Mouse (Mus musculus) liver, adult 2 months (tissue): ENCODE results near the gene Lmnb2. TPM values are rescaled to one million over a fixed set of nuclear protein-coding genes. Genes with fewer than 3 reads are reported as not detected.
A peak's percentile ranks its signal among the peaks of the same experiment; 100 is the strongest.

Source experiments
- DNase-seq: peaks from one replicate; pipeline ENCODE4 v3.0.0-alpha.2; 2011; ENCODE audit warnings: low read depth, low spot score; ENCODE audit errors: extremely low read depth
- H3K27ac ChIP-seq: fragments of 200-500 bp; replicated peaks from 2 replicates; pipeline ENCODE4 v1.5.1; 2012; ENCODE audit warnings: low read depth, mild to moderate bottlenecking, control low read depth, inconsistent platforms, low read length; ENCODE audit not compliant: insufficient read depth
- H3K27me3 ChIP-seq: fragments of 200-500 bp; 2 replicates; pipeline ENCODE4 v1.6.1; 2012; ENCODE audit warnings: mild to moderate bottlenecking, moderate library complexity, low read length, inconsistent platforms; ENCODE audit not compliant: control insufficient read depth, insufficient read depth
- H3K36me3 ChIP-seq: fragments of 200-500 bp; 2 replicates; pipeline ENCODE4 v1.6.1; 2012; ENCODE audit warnings: low read length, inconsistent platforms; ENCODE audit not compliant: control insufficient read depth, insufficient read depth
- H3K4me1 ChIP-seq: fragments of 200-500 bp; 2 replicates; pipeline ENCODE4 v1.6.1; 2011; ENCODE audit warnings: low read length; ENCODE audit not compliant: control insufficient read depth, insufficient read depth
- H3K4me3 ChIP-seq: fragments of 200-500 bp; 2 replicates; pipeline ENCODE4 v1.5.1; 2011; ENCODE audit warnings: low read depth, mild to moderate bottlenecking, control low read depth, low read length, moderate library complexity; ENCODE audit not compliant: insufficient read depth
- H3K79me2 ChIP-seq: fragments of 200-500 bp; 2 replicates; pipeline ENCODE4 v1.6.1; 2012; ENCODE audit warnings: inconsistent platforms, mild to moderate bottlenecking, low read length, moderate library complexity; ENCODE audit not compliant: control insufficient read depth, insufficient read depth
- H3K9ac ChIP-seq: fragments of 200-500 bp; 2 replicates; pipeline ENCODE4 v1.6.1; 2012; ENCODE audit warnings: low read depth, mild to moderate bottlenecking, control low read depth, inconsistent platforms, low read length
- CTCF ChIP-seq: fragments of 200-500 bp; IDR thresholded peaks from 2 replicates; pipeline ENCODE4 v1.5.1; 2011; ENCODE audit warnings: low read depth, low read length, control low read depth
- POLR2A ChIP-seq: fragments of 200-500 bp; IDR thresholded peaks from 2 replicates; pipeline ENCODE4 v1.6.1; 2011; ENCODE audit warnings: low read length, control low read depth; ENCODE audit not compliant: insufficient read depth; ENCODE audit errors: extremely low read depth
- WGBS: fragments of 180-500 bp; shearing (Covaris S2); methylation state at CpG from one replicate; pipeline ENCODE4 v1.1.7; 2018; 5-methylcytosine and 5-hydroxymethylcytosine counted together
- polyA plus RNA-seq: library from polyadenylated mRNA; depleted of rRNA; stranded (reverse); fragments of >200 nt; gene quantifications from 2 replicates; pipeline ENCODE4 v1.2.3, GENCODE M21; 2012; rRNA removed
- total RNA-seq: library from RNA; depleted of rRNA; stranded (reverse); fragments of >200 nt; gene quantifications from 2 replicates; pipeline ENCODE4 v1.2.3, GENCODE M21; 2014; rRNA removed

The Lmnb2 gene
- total and polyA plus RNA-seq, 2 experiments = 3.3 to 6.6 TPM

DNA sequence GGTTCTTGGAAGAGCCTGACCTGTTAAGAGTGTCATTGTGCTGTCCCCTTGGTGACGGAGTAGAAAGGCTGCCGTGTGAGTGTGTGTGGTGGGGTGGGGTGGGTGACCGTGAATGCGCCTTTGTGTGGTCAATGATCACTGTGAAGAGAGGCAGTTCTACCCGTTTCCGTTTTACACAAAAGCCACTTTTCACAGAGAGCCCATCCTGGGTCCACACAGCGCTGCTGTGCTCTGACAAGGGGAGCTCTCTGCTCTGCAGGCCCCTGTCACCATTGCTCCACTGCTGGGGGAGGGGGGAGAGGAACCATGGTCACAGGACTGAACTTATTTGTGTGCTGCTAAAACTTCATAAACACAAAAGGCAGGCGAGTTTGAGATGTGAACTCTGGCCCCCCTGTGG, 60.7 kb downstream of the Lmnb2 start:
- TF ChIP-seq CTCF (no peak), POLR2A (no peak)
- H3K9ac ChIP-seq = no peak overlapping the region
- H3K79me2 ChIP-seq = peaks cover 30% of the 10 kb centered on the region
- peaks cover 6% of the 10 kb centered on the region for H3K4me1 ChIP-seq
- H3K27ac ChIP-seq = no peak overlapping the region
- no peak for DNase-seq
- H3K36me3 ChIP-seq = no peaks in the 10 kb centered on the region
- H3K4me3 ChIP-seq = no peak overlapping the region
- WGBS = 82% methylated on average over 8 of the region's 8 CpGs
- H3K27me3 ChIP-seq = no peaks in the 10 kb centered on the region

DNA sequence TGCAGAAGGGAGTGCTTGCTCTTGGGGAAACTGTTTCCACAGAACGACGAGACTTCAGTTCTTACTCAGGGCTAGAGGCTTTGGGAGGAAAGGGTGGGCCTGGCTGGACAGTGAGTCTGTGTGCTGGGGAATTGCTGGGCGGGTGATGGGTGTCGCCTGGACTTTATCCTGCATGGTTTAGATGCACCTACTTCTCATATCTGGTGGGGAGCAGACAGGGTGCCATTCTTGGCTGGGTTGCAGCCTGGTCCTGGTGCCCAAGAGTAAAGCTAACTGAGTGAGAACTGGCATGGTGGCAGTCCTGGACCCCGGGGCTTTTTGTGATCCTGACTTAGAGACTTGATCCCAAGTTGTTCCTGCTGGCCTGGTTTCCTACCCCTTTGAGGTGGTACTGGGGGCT, 61.1 kb downstream of the Lmnb2 start:
- Histone ChIP-seq H3K4me1 (peaks cover 6% of the 10 kb centered on the region), H3K27me3 (no peaks in the 10 kb centered on the region), H3K79me2 (peaks cover 30% of the 10 kb centered on the region), H3K36me3 (no peaks in the 10 kb centered on the region), H3K4me3 (no peak overlapping the region), H3K9ac (no peak overlapping the region), H3K27ac (no peak overlapping the region)
- TF ChIP-seq POLR2A (no peak), CTCF (no peak)
- DNase-seq = no peak
- 89% methylated on average over 5 of the region's 5 CpGs for WGBS

DNA sequence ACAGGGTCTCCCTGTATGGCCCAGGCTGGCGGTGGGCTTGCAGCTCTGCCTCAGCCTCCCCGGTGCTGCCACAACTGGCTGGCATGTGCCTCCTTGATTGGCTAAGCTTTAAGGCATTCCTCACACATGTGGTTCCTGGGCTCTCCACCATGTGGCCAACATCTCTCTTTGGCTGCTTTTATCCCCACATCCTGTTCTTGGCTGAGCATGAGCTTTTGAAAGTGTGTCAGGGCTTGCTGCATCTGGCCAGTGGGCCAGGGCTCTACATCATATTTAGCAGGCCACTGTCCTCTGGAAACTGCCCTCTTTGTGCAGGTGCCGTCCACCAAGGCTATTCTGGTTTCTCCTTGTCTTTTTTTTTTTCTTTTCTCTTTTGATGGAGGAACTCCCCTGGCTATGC, 61.8 kb downstream of the Lmnb2 start:
- 70% methylated on average over 3 of the region's 3 CpGs for WGBS
- Histone ChIP-seq H3K36me3 (no peaks in the 10 kb centered on the region), H3K79me2 (peaks cover 30% of the 10 kb centered on the region), H3K27ac (no peak overlapping the region), H3K4me3 (no peak overlapping the region), H3K9ac (no peak overlapping the region), H3K4me1 (peaks cover 6% of the 10 kb centered on the region), H3K27me3 (no peaks in the 10 kb centered on the region)
- peak; percentile 41 for DNase-seq
- TF ChIP-seq CTCF (no peak), POLR2A (no peak)

DNA sequence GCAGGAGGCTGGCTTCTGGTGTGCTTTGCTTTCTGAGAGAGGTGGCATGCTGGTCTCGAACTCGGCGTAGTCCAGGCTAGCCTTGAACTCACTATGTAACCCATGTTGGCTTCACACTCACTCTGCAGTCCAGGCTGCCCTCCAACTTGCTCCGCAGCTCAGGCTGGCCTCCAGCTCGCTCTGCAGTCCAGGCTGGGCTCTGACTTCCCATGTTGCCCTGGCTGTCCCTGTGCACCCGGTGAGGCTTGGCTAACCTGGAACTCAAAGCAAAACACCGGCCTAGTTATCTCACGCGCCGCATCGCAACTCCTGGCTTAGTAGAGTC, 62.3 kb downstream of the Lmnb2 start:
- Histone ChIP-seq H3K27ac (peak overlapping the region; percentile 1), H3K27me3 (no peaks in the 10 kb centered on the region), H3K36me3 (no peaks in the 10 kb centered on the region), H3K9ac (peak overlapping the region; percentile 80), H3K4me3 (peak overlapping the region; percentile 80), H3K4me1 (peaks cover 6% of the 10 kb centered on the region), H3K79me2 (peaks cover 30% of the 10 kb centered on the region)
- 4% methylated on average over 11 of the region's 11 CpGs for WGBS
- TF ChIP-seq POLR2A (no peak), CTCF (no peak)
- DNase-seq = peak; percentile 74

DNA sequence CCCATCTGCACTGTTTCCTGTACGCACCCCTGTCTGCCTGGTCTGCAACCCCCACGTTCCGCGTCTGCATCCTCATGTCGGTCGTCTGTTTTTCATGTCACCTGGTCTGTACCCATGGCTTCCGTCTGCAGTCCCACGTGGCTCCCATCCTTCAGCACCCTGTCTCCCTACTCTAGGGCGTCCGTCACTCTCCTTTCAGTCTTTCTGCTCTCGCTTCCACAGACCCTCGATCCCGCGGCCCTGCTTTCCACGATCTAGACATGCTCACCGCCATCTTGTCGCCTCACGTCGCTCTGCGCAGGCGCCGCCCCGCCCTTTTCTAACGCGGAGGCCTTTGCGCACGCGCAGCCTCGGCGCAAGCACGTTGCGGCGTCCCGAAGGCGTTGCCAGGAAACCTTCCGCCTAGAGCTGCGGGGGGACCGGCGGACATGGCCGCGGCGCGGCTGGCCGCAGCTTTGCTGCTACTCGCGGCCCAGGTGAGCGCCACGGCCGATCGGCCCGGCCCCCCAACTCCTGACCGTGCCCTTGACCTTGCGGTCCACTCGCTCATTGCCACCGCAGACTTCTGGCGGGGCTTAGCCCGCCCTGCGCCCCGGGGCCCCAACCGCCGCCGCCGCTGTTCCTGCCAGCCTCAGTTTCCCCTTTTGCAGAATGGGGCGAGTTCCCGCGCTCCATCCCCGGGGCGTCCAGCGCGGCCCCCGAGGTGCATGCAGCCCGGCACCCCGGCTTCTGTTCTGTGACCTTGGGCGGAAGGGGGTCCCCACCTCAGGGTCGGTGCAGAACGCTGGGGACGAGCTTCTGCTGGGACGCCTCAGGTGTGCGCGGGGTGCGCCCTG, 62.9 kb downstream of the Lmnb2 start, which contains the start of the genes Lsm7 and Sppl2b:
TSS of gene Lsm7 (minus strand) at position 297 of the 836 bp plus-strand sequence.
TSS of gene Sppl2b (plus strand) at position 363 of the 836 bp plus-strand sequence.
- Histone ChIP-seq H3K4me1 (peaks cover 6% of the 10 kb centered on the region), H3K27ac (peak within 1 kb of the TSS; percentile 25), H3K9ac (peak within 1 kb of the TSS; percentile 88), H3K4me3 (peak within 1 kb of the TSS; percentile 80), H3K27me3 (no peaks in the 10 kb centered on the region), H3K79me2 (peaks cover 30% of the 10 kb centered on the region), H3K36me3 (no peaks in the 10 kb centered on the region)
- TF ChIP-seq POLR2A = peak; percentile 70; the same call in 1 of the 2 replicates
- TF ChIP-seq CTCF = no peak
- under 1% methylated on average over 81 of the region's 81 CpGs for WGBS
- DNase-seq = peak; percentile 72

Other genes with a start within 250 kb of the Lmnb2 start
- gene Mknk2, start 240.1 kb downstream of the Lmnb2 start, total RNA-seq = 88.6 and 119 TPM in 2 replicates
- 87.0 and 116 TPM in 2 replicates for gene Mknk2, start 240.1 kb downstream of the Lmnb2 start, polyA plus RNA-seq
- gene Mob3a, start 216.3 kb downstream of the Lmnb2 start, total RNA-seq = 3.5 and 5.2 TPM in 2 replicates
- gene Mob3a, start 216.3 kb downstream of the Lmnb2 start, polyA plus RNA-seq = 6.1 TPM in 2 replicates
- gene Izumo4, start 216.1 kb downstream of the Lmnb2 start, total RNA-seq = 17.2 and 18.3 TPM in 2 replicates
- gene Izumo4, start 216.1 kb downstream of the Lmnb2 start, polyA plus RNA-seq = 42.5 and 49.7 TPM in 2 replicates
- 22.3 and 35.2 TPM in 2 replicates for gene Ap3d1, start 176.0 kb downstream of the Lmnb2 start, total RNA-seq
- gene Ap3d1, start 176.0 kb downstream of the Lmnb2 start, polyA plus RNA-seq = 38.1 and 49.2 TPM in 2 replicates
- 2.4 and 3.6 TPM in 2 replicates for gene Dot1l, start 163.0 kb downstream of the Lmnb2 start, total RNA-seq
- gene Dot1l, start 163.0 kb downstream of the Lmnb2 start, polyA plus RNA-seq = 13.0 and 14.8 TPM in 2 replicates
- 6.7 and 8.6 TPM in 2 replicates for gene Sf3a2, start 120.0 kb downstream of the Lmnb2 start, total RNA-seq
- 12.7 and 17.8 TPM in 2 replicates for gene Sf3a2, start 120.0 kb downstream of the Lmnb2 start, polyA plus RNA-seq
- gene Plekhj1, start 119.6 kb downstream of the Lmnb2 start, total RNA-seq = 16.0 and 17.4 TPM in 2 replicates
- gene Plekhj1, start 119.6 kb downstream of the Lmnb2 start, polyA plus RNA-seq = 29.4 and 42.2 TPM in 2 replicates
- 0.13 and 0.18 TPM in 2 replicates for gene Amh, start 113.0 kb downstream of the Lmnb2 start, total RNA-seq
- 0.09 and 0.21 TPM in 2 replicates for gene Amh, start 113.0 kb downstream of the Lmnb2 start, polyA plus RNA-seq
- gene Jsrp1, start 104.7 kb downstream of the Lmnb2 start, total RNA-seq = not detected in 2 replicates
- not detected in 2 replicates for gene Jsrp1, start 104.7 kb downstream of the Lmnb2 start, polyA plus RNA-seq
- gene Oaz1, start 91.6 kb downstream of the Lmnb2 start, total RNA-seq = 527 and 614 TPM in 2 replicates
- 1,187 and 1,294 TPM in 2 replicates for gene Oaz1, start 91.6 kb downstream of the Lmnb2 start, polyA plus RNA-seq
- gene Lingo3, start 74.2 kb downstream of the Lmnb2 start, total RNA-seq = not detected in 2 replicates
- 0.05 TPM in 1 of 2 replicates, not detected in the other for gene Lingo3, start 74.2 kb downstream of the Lmnb2 start, polyA plus RNA-seq
- 61.3 and 61.6 TPM in 2 replicates for gene Lsm7, start 63.0 kb downstream of the Lmnb2 start, total RNA-seq
- 62.1 and 75.1 TPM in 2 replicates for gene Lsm7, start 63.0 kb downstream of the Lmnb2 start, polyA plus RNA-seq
- 6.5 and 10.4 TPM in 2 replicates for gene Sppl2b, start 63.0 kb downstream of the Lmnb2 start, total RNA-seq
- gene Sppl2b, start 63.0 kb downstream of the Lmnb2 start, polyA plus RNA-seq = 40.1 and 40.5 TPM in 2 replicates
- gene Tmprss9, start 46.4 kb downstream of the Lmnb2 start, total RNA-seq = under 0.01 and 0.09 TPM in 2 replicates
- 0.04 and 0.05 TPM in 2 replicates for gene Tmprss9, start 46.4 kb downstream of the Lmnb2 start, polyA plus RNA-seq
- gene Timm13, start 17.3 kb downstream of the Lmnb2 start, total RNA-seq = 79.9 and 87.7 TPM in 2 replicates
- gene Timm13, start 17.3 kb downstream of the Lmnb2 start, polyA plus RNA-seq = 369 and 388 TPM in 2 replicates
- gene Gadd45b, start 11.8 kb upstream of the Lmnb2 start, total RNA-seq = 2.1 and 8.3 TPM in 2 replicates
- 1.4 and 1.8 TPM in 2 replicates for gene Gadd45b, start 11.8 kb upstream of the Lmnb2 start, polyA plus RNA-seq
- 0.09 and 0.13 TPM in 2 replicates for gene Gng7, start 96.7 kb upstream of the Lmnb2 start, total RNA-seq
- 0.65 TPM in 2 replicates for gene Gng7, start 96.7 kb upstream of the Lmnb2 start, polyA plus RNA-seq
- 0.07 TPM in 1 of 2 replicates, not detected in the other for gene Diras1, start 107.4 kb upstream of the Lmnb2 start, total RNA-seq
- not detected in 2 replicates for gene Diras1, start 107.4 kb upstream of the Lmnb2 start, polyA plus RNA-seq
- gene Slc39a3, start 119.2 kb upstream of the Lmnb2 start, total RNA-seq = 6.1 and 6.9 TPM in 2 replicates
- gene Slc39a3, start 119.2 kb upstream of the Lmnb2 start, polyA plus RNA-seq = 13.2 and 14.1 TPM in 2 replicates
- gene Sgta, start 141.9 kb upstream of the Lmnb2 start, total RNA-seq = 43.9 and 53.8 TPM in 2 replicates
- 136 and 146 TPM in 2 replicates for gene Sgta, start 141.9 kb upstream of the Lmnb2 start, polyA plus RNA-seq
- 7.4 and 9.3 TPM in 2 replicates for gene Thop1, start 151.8 kb upstream of the Lmnb2 start, total RNA-seq
- gene Thop1, start 151.8 kb upstream of the Lmnb2 start, polyA plus RNA-seq = 12.0 and 13.1 TPM in 2 replicates
- 190 and 205 TPM in 2 replicates for gene Creb3l3, start 180.6 kb upstream of the Lmnb2 start, total RNA-seq
- 287 and 308 TPM in 2 replicates for gene Creb3l3, start 180.6 kb upstream of the Lmnb2 start, polyA plus RNA-seq
- 46.6 and 61.1 TPM in 2 replicates for gene Map2k2, start 187.7 kb upstream of the Lmnb2 start, total RNA-seq
- gene Map2k2, start 187.7 kb upstream of the Lmnb2 start, polyA plus RNA-seq = 192 and 231 TPM in 2 replicates
- gene Zbtb7a, start 217.0 kb upstream of the Lmnb2 start, total RNA-seq = 10.0 and 14.2 TPM in 2 replicates
- 28.6 and 34.0 TPM in 2 replicates for gene Zbtb7a, start 217.0 kb upstream of the Lmnb2 start, polyA plus RNA-seq
- 8.9 and 10.1 TPM in 2 replicates for gene Pias4, start 249.7 kb upstream of the Lmnb2 start, total RNA-seq
- gene Pias4, start 249.7 kb upstream of the Lmnb2 start, polyA plus RNA-seq = 17.8 and 22.7 TPM in 2 replicates